Mouse (Mus musculus) right cerebral cortex, postnatal 36 days (tissue): ENCODE data around the gene Mplkip.

Experiments
- DNase-seq, 2 experiments: peaks; one replicate each; pipeline ENCODE4 v3.0.0; 2022; ENCODE audit warnings: low spot score in 2 of 2, mixed read lengths in 1 of 2

Mplkip gene

GRCm38 (mm10) chr13:17694911-17695699 is at the start of gene Mplkip, which contains the start of gene Sugct:
Mplkip (plus strand) TSS chr13:17695192.
Sugct (minus strand) TSS chr13:17695553.
- DNase-seq: peak; percentile 99

GRCm38 (mm10) chr13:17667380-17667779 is 27.6 kb upstream of the Mplkip start:
- no peak for DNase-seq

- no peak for DNase-seq
These were observed 23.9 kb upstream of the Mplkip start for GRCm38 (mm10) chr13:17671122-17671521.

- DNase-seq: no peak
These were observed 5.5 kb upstream of the Mplkip start for GRCm38 (mm10) chr13:17689461-17689860.

- DNase-seq: no peak
These were observed 4.3 kb upstream of the Mplkip start for GRCm38 (mm10) chr13:17690686-17691085.

- no peak for DNase-seq
These were observed 3.6 kb upstream of the Mplkip start for GRCm38 (mm10) chr13:17691436-17691835.

GRCm38 (mm10) chr13:17693816-17694215 is 1.2 kb upstream of the Mplkip start:
- no peak for DNase-seq

- DNase-seq: peak in 1 of 2 experiments; percentile 33
These were observed 578 bp upstream of the Mplkip start for GRCm38 (mm10) chr13:17694414-17694813.

GRCm38 (mm10) chr13:17695898-17696580 is 1.0 kb downstream of the Mplkip start:
- DNase-seq: no peak

GRCm38 (mm10) chr13:17700090-17700715 is 5.2 kb downstream of the Mplkip start:
- no peak for DNase-seq

GRCm38 (mm10) chr13:17701322-17701721 is 6.3 kb downstream of the Mplkip start:
- no peak for DNase-seq

- DNase-seq: no peak
These were observed 7.3 kb downstream of the Mplkip start for GRCm38 (mm10) chr13:17702311-17702710.

- no peak for DNase-seq
These were observed 10.3 kb downstream of the Mplkip start for GRCm38 (mm10) chr13:17705188-17705826.

- DNase-seq: no peak
These were observed 13.9 kb downstream of the Mplkip start for GRCm38 (mm10) chr13:17708784-17709311.

- no peak for DNase-seq
These were observed 22.4 kb downstream of the Mplkip start for GRCm38 (mm10) chr13:17717357-17717756.

- DNase-seq: no peak
These were observed 32.9 kb downstream of the Mplkip start for GRCm38 (mm10) chr13:17727922-17728321.

GRCm38 (mm10) chr13:17728798-17729197 is 33.8 kb downstream of the Mplkip start:
- no peak for DNase-seq
